Mouse (Mus musculus): ENCODE results near the gene Efna3.
A peak's percentile ranks its signal among the peaks of the same experiment; 100 is the strongest.

Gene Efna3

DNA sequence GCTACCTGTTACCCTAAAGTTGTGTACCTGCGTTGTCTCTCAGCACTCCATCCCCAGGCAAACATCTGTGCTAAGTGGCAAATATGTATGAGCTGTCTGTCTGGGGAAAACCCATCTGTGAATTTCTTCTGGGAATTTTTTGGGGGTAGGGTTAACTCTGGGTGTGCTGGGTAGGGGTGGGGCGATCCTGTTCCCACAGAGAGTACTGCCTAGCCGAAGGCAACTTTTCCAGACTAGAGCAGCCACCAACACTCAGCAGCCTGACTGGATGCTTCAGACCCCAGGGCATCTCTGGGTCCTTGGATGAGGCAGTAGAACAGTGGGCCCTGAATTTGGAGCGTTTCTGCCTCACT lies 40.5 kb downstream of the Efna3 start:
- DNase-seq, result no peak

- DNase-seq, result peak; percentile 83
Measured at GRCm38 (mm10) chr3:89281579-89282290, 41.0 kb downstream of the Efna3 start.

DNA sequence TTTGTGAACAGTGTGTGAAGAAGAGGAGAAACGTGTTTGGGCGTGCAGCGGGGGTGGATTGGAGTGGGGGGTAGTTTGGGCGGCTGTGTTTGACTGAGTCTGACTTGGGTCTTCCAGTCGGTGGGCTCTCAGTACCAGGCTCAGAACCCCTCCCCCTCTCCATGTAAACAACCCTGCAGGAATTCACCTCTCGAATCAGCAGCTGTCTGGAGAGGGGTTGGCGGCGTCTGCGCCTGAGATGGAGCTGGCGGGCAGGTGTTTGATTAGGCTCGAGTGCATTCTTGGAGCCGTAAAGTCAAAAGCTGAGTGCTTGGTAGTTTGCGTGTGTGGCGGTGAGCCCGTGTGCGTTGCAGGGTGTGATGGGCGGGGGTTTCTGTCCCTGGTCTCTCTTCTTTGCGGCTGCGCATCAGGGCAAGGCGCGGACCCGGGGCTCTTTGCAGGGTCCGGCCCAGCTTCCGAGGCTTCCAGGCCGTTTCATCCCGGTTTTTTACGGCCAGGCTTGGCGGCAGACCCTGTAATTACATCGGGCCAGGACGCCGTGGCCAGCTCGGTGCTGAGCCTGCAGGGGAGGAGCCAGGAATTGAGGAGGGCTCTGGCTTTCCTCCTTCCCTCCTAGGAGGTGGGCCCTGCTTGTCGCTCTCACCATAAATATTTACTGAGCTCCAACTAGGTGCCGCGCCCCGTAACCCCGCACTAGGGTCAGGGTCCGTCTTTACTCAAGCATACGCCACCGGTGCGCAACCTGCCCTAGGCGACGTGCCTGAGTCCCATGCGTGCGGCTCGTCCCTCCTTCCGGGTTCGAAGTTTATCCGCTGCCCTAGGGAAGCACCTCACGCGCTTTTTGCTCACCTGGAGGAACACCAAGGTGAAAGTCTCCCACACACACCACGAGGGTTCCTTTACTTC lies 41.9 kb downstream of the Efna3 start, which contains the start of gene Efna1:
TSS of gene Efna1 (minus strand) at position 537 of the 906 bp plus-strand sequence.
- peak; percentile 72 for DNase-seq

- no peak for DNase-seq
Measured at GRCm38 (mm10) chr3:89280050-89280605, 42.6 kb downstream of the Efna3 start.

DNA sequence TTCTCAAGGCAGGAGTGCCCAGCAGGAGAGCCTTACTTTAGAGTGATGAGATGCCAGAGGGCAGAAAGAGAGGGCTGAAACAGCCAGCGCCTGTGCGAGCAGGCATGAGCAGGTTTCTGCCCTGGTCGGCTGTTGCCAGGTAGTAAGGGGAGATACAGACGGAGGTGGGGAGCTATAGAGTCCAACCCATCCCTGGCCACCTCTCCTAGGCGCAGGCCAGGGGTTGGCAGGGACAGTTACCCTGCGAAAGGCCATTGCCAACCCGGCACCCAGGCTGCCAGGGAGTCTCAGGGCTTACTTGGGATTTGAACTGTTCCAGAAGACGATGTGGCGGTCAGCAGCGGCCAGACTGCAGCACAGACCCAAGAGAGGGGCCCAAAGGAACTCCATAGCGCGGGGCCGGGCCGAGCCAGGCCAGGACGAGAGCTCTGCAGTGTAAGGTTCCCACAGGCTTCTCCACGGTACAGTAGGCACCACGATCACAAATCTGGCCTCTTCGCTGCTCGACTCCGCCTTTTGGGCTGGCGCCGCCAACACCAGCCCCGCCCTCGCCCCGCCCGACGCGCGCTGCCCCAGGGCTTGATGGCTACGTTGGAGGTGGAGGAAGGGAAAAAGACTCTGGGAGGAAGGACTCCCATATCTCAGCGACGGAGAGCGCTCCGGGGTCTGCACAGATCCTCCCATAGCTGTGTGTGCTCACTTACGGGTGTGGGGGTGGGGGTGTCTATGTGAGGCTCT lies 43.4 kb downstream of the Efna3 start:
- peak; percentile 90 for DNase-seq

- no peak for DNase-seq
Measured at GRCm38 (mm10) chr3:89278643-89279042, 44.1 kb downstream of the Efna3 start.

- DNase-seq, result peak; percentile 59
Measured at GRCm38 (mm10) chr3:89278107-89278506, 44.7 kb downstream of the Efna3 start.

DNA sequence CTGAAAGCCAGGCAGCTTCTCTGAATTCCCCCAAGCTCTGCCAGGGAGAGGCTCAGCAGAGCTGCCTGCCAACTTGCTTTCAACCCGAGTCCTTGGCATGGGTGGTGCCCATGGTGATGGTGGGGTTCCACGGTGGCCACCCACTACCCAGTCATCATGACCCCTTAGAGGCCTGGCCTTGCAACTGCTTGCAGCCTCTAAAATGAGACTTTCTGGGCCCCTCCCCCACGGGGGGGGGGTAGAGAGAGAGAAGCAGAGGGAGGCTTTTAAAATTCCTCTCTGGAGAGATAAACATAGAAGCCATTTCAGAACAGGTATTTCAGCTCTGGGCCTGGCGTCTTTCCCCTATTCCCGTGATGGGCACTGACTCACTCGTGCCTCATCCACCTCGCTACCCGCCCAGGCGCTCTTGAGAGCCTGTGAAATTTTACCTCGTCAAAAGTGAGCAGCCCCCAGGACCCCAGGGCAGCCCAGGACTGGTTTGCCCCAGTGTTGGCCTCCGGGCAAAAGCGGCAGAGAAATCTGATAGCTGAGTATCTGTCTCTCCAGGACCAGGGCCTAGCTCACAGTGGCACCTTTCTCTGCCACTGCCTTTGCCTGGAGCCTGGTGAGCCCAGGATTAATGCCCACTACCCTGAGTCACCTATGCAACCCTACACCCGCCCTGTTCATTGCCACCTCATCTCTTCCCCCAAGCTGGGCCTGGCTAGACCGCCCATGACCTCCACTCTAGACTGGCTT lies 45.3 kb downstream of the Efna3 start:
- peak; percentile 62 for DNase-seq

DNA sequence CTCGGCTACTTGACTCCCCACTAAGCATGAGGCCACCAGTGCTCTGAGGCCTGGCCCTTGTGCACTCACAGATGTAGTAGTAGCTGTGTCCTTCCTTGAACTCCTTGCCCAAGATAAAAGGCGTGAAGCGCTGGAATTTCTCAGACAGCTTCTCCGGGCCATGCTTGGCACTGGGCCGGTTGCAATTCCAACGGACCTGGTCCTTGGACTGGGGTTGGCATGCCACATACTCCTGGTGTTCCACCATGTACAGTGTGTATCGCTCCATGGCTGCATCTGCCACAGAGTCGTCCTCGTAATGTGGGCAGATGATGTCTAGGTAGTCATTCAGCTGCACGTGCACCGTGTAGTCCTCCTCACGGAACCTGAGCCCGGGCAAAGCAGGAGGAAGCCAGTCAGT lies 46.7 kb downstream of the Efna3 start:
- DNase-seq, result no peak

- peak; percentile 70 for DNase-seq
Measured at GRCm38 (mm10) chr3:89271760-89272159, 51.0 kb downstream of the Efna3 start.

GRCm38 (mm10) chr3:89270891-89271290 lies 51.9 kb downstream of the Efna3 start:
- peak; percentile 73 for DNase-seq

DNA sequence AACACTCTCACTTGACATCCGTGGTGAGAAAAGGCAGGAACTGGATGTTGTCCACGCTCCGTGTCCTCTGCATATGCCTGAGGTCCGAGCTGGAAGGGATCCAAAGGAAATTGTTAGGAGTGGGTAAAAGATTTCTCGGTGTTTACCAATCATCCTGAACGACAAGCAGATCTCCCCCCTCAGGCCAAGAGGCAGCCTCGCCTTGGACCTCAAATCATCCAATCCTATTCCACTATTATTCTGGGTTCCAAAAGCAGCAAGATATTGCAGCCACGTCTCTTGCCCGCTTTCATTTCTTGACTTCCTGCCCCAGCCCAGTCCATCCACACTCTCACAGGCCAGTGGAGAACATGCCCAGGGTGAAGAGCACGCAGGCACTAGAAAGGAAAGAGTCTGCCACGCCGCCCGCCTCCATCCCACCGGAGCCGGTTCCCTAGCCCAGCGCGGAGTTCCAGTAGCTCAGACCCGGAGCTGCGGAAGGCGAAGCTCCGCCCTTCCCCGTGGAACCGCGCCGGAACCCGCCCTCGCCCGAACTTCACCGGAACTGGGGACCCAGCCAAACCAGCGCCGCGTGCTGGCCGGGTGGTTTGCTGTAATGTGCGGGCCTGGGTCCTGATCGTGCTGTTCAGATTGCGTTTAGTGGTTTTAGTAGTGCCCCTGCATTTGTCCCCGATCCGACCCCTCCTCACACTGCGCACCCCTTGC lies 52.6 kb downstream of the Efna3 start, which contains the start of gene Slc50a1:
TSS of gene Slc50a1 (minus strand) at position 520 of the 705 bp plus-strand sequence.
- DNase-seq, result peak; percentile 86

GRCm38 (mm10) chr3:89268916-89269315 lies 53.8 kb downstream of the Efna3 start:
- peak; percentile 44 for DNase-seq

- DNase-seq, result peak; percentile 83
Measured at GRCm38 (mm10) chr3:89266439-89266893, 56.3 kb downstream of the Efna3 start.
